Mouse (Mus musculus) CH12.LX (cell line): ENCODE results near the gene Slc44a4. TPM values are rescaled to one million over a fixed set of nuclear protein-coding genes. Genes with fewer than 3 reads are reported as not detected.

ENCODE experiments used
- DNase-seq: peaks from one replicate; pipeline ENCODE4 v3.0.0-alpha.2; 2013; ENCODE audit errors: extremely low read depth
- H3K27ac ChIP-seq: 2 replicates; pipeline ENCODE4 v1.5.1; 2012; ENCODE audit warnings: low read depth, mild to moderate bottlenecking, control low read depth, moderate library complexity; ENCODE audit not compliant: insufficient read depth
- H3K27me3 ChIP-seq: replicated peaks from 2 replicates; pipeline ENCODE3; 2012; ENCODE audit warnings: inconsistent platforms
- H3K36me3 ChIP-seq, 2 experiments: replicated peaks in 1 of 2; 2 replicates each; pipeline versions ENCODE3 to v1.6.1; 2012; ENCODE audit warnings: inconsistent platforms in 1 of 2, low read length in 1 of 2, mild to moderate bottlenecking in 1 of 2, mixed read lengths in 1 of 2, moderate library complexity in 1 of 2; ENCODE audit not compliant: control insufficient read depth in 1 of 2, insufficient read depth in 1 of 2
- H3K4me1 ChIP-seq, 2 experiments: 2 replicates each; pipeline ENCODE4 v1.6.1; 2012; ENCODE audit warnings: inconsistent platforms in 1 of 2, moderate library complexity in 1 of 2; ENCODE audit not compliant: insufficient read depth in 2 of 2, control insufficient read depth in 1 of 2
- H3K4me2 ChIP-seq: 2 replicates; pipeline ENCODE4 v1.6.1; 2012; ENCODE audit warnings: low read depth, mild to moderate bottlenecking, control low read depth; ENCODE audit not compliant: poor library complexity, insufficient read depth, severe bottlenecking
- H3K4me3 ChIP-seq, 3 experiments: fragments of 150-350 bp in 1 of 3; sonication (generic) in 1 of 3; replicated peaks in 1 of 3; 2 replicates each; pipeline versions ENCODE3 to v1.5.1; 2011 to 2012; ENCODE audit warnings: low read depth in 2 of 3, low read length in 2 of 3, mild to moderate bottlenecking in 2 of 3, moderate library complexity in 2 of 3, control low read depth in 1 of 3, improper control_type of control experiment in 1 of 3, inconsistent platforms in 1 of 3, mixed read lengths in 1 of 3; ENCODE audit not compliant: poor library complexity in 1 of 3
- H3K79me2 ChIP-seq: replicated peaks from 2 replicates; pipeline ENCODE4 v1.6.1; 2012; ENCODE audit warnings: mild to moderate bottlenecking, moderate library complexity; ENCODE audit not compliant: control insufficient read depth, poor library complexity, insufficient read depth, severe bottlenecking; ENCODE audit errors: extremely low read depth
- H3K9ac ChIP-seq: 2 replicates; pipeline ENCODE4 v1.6.1; 2012; ENCODE audit warnings: low read depth, mild to moderate bottlenecking, control low read depth, moderate library complexity; ENCODE audit not compliant: insufficient read depth
- H3K9me3 ChIP-seq: replicated peaks from 2 replicates; pipeline ENCODE3; 2012; ENCODE audit warnings: low read length, inconsistent platforms, mixed read lengths
- BHLHE40 ChIP-seq: IDR thresholded peaks from 2 replicates; pipeline ENCODE4 v1.6.1; 2011; ENCODE audit warnings: mild to moderate bottlenecking, low read depth, low read length, improper control_type of control experiment
- CHD1 ChIP-seq: IDR thresholded peaks from 2 replicates; pipeline ENCODE4 v1.6.1; 2012; ENCODE audit warnings: low read depth, low read length, improper control_type of control experiment, inconsistent platforms
- CTCF ChIP-seq, 2 experiments: IDR thresholded peaks in 1 of 2; conservative IDR thresholded peaks in 1 of 2; 2 replicates each; pipeline ENCODE4 v1.5.1; 2011 to 2012; ENCODE audit warnings: low read depth in 2 of 2, low read length in 2 of 2, improper control_type of control experiment in 1 of 2, inconsistent platforms in 1 of 2, mild to moderate bottlenecking in 1 of 2, moderate library complexity in 1 of 2
- E2F4 ChIP-seq: IDR thresholded peaks from 2 replicates; pipeline ENCODE4 v1.6.1; 2011; ENCODE audit warnings: low read depth, low read length, improper control_type of control experiment; ENCODE audit not compliant: insufficient replicate concordance
- ELF1 ChIP-seq: IDR thresholded peaks from 2 replicates; pipeline ENCODE4 v1.6.1; 2014; ENCODE audit warnings: low read depth, mild to moderate bottlenecking, inconsistent platforms, low read length, improper control_type of control experiment
- EP300 ChIP-seq: IDR thresholded peaks from 2 replicates; pipeline ENCODE4 v1.6.1; 2011; ENCODE audit warnings: low read length, improper control_type of control experiment
- ETS1 ChIP-seq: conservative IDR thresholded peaks from 2 replicates; pipeline ENCODE4 v1.6.1; 2012; ENCODE audit warnings: low read depth, mild to moderate bottlenecking, inconsistent platforms, low read length, improper control_type of control experiment, moderate library complexity
- GABPA ChIP-seq: IDR thresholded peaks from 2 replicates; pipeline ENCODE4 v1.6.1; 2012; ENCODE audit warnings: low read depth, low read length, improper control_type of control experiment, inconsistent platforms; ENCODE audit not compliant: insufficient replicate concordance
- HCFC1 ChIP-seq: IDR thresholded peaks from 2 replicates; pipeline ENCODE4 v1.6.1; 2012; ENCODE audit warnings: low read depth, mild to moderate bottlenecking, inconsistent platforms, low read length, improper control_type of control experiment
- IRF4 ChIP-seq: IDR thresholded peaks from 2 replicates; pipeline ENCODE4 v1.6.1; 2014; ENCODE audit warnings: low read depth, mild to moderate bottlenecking, inconsistent platforms, low read length, improper control_type of control experiment
- JUN ChIP-seq: IDR thresholded peaks from 2 replicates; pipeline ENCODE4 v1.6.1; 2011; ENCODE audit warnings: low read depth, mild to moderate bottlenecking, low read length, improper control_type of control experiment, moderate library complexity; ENCODE audit not compliant: insufficient read depth
- JUND ChIP-seq: conservative IDR thresholded peaks from 2 replicates; pipeline ENCODE4 v1.6.1; 2011; ENCODE audit warnings: low read depth, low read length, improper control_type of control experiment
- KAT2A ChIP-seq: IDR thresholded peaks from 2 replicates; pipeline ENCODE4 v1.6.1; 2012; ENCODE audit warnings: low read length, improper control_type of control experiment, inconsistent platforms; ENCODE audit not compliant: insufficient replicate concordance
- MAZ ChIP-seq: IDR thresholded peaks from 2 replicates; pipeline ENCODE4 v1.6.1; 2012; ENCODE audit warnings: low read depth, mild to moderate bottlenecking, inconsistent platforms, low read length, improper control_type of control experiment, moderate library complexity
- MEF2A ChIP-seq: IDR thresholded peaks from 2 replicates; pipeline ENCODE4 v1.6.1; 2014; ENCODE audit warnings: low read depth, mild to moderate bottlenecking, inconsistent platforms, low read length, improper control_type of control experiment, borderline replicate concordance
- MXI1 ChIP-seq: IDR thresholded peaks from 2 replicates; pipeline ENCODE4 v1.6.1; 2011; ENCODE audit warnings: mild to moderate bottlenecking, low read depth, low read length, improper control_type of control experiment
- MYC ChIP-seq: IDR thresholded peaks from 2 replicates; pipeline ENCODE4 v1.6.1; 2011; ENCODE audit warnings: low read depth, mild to moderate bottlenecking, improper control_type of control experiment, low read length
- NELFE ChIP-seq: IDR thresholded peaks from 2 replicates; pipeline ENCODE4 v1.6.1; 2011; ENCODE audit warnings: low read depth, low read length, improper control_type of control experiment
- POLR2A ChIP-seq: IDR thresholded peaks from 2 replicates; pipeline ENCODE4 v1.6.1; 2011; ENCODE audit warnings: low read depth, mild to moderate bottlenecking, improper control_type of control experiment, low read length
- POLR2AphosphoS2 ChIP-seq: IDR thresholded peaks from 2 replicates; pipeline ENCODE4 v1.6.1; 2011; ENCODE audit warnings: low read depth, low read length, improper control_type of control experiment
- RCOR1 ChIP-seq: conservative IDR thresholded peaks from 2 replicates; pipeline ENCODE4 v1.6.1; 2012; ENCODE audit warnings: low read depth, mild to moderate bottlenecking, inconsistent platforms, low read length, improper control_type of control experiment
- SIN3A ChIP-seq: IDR thresholded peaks from 2 replicates; pipeline ENCODE4 v1.6.1; 2012; ENCODE audit warnings: low read length, improper control_type of control experiment, inconsistent platforms
- TBP ChIP-seq: conservative IDR thresholded peaks from 2 replicates; pipeline ENCODE4 v1.6.1; 2011; ENCODE audit warnings: low read depth, low read length, improper control_type of control experiment
- USF1 ChIP-seq: IDR thresholded peaks from 2 replicates; pipeline ENCODE4 v1.6.1; 2014; ENCODE audit warnings: low read depth, mild to moderate bottlenecking, inconsistent platforms, low read length, improper control_type of control experiment
- USF2 ChIP-seq: conservative IDR thresholded peaks from 2 replicates; pipeline ENCODE4 v1.6.1; 2011; ENCODE audit warnings: low read depth, low read length, improper control_type of control experiment
- ZC3H11A ChIP-seq: IDR thresholded peaks from 2 replicates; pipeline ENCODE4 v1.6.1; 2012; ENCODE audit warnings: low read depth, mild to moderate bottlenecking, inconsistent platforms, low read length, improper control_type of control experiment
- ZKSCAN1 ChIP-seq: IDR thresholded peaks from 2 replicates; pipeline ENCODE4 v1.6.1; 2012; ENCODE audit warnings: low read depth, inconsistent platforms, low read length, improper control_type of control experiment, borderline replicate concordance
- ZMIZ1 ChIP-seq: IDR thresholded peaks from 2 replicates; pipeline ENCODE4 v1.6.1; 2012; ENCODE audit warnings: low read depth, mild to moderate bottlenecking, inconsistent platforms, low read length, improper control_type of control experiment
- ZNF384 ChIP-seq: IDR thresholded peaks from 2 replicates; pipeline ENCODE4 v1.6.1; 2012; ENCODE audit warnings: low read depth, low read length, improper control_type of control experiment, inconsistent platforms
- dilution Hi-C: fragments of 300-500 bp; cut with MboI; formaldehyde crosslinking; loops from 2 replicates; pipeline ENCODE4 v1.14.3; 2020; ENCODE audit warnings: low sequenced_read_pairs; ENCODE audit not compliant: extremely low pct_unique_long_range_greater_than_20kb, extremely low pct_ligation_motif_present
- in situ Hi-C: fragments of 300-500 bp; cut with MboI; formaldehyde crosslinking; loops from 3 replicates; pipeline ENCODE4 v1.14.3; 2019; ENCODE audit warnings: low sequenced_read_pairs, low pct_ligation_motif_present, low pct_unique_long_range_greater_than_20kb, mixed read lengths
- polyA plus RNA-seq: library from polyadenylated mRNA; unstranded; fragments of >175 nt; gene quantifications from 2 replicates; pipeline ENCODE4 v1.2.1, GENCODE M21; 2012; ENCODE audit warnings: low read depth; ENCODE audit not compliant: insufficient read length
- total RNA-seq, 2 experiments: library from RNA; depleted of rRNA; stranded (reverse); fragments of 300-350 nt in 1 of 2; fragments of >200 nt in 1 of 2; gene quantifications; 2 replicates each; pipeline ENCODE4 v1.2.3; 2012 to 2014

The Slc44a4 gene
- total and polyA plus RNA-seq, 3 experiments, result 0.55 to 1.4 (median 0.62) TPM

DNA sequence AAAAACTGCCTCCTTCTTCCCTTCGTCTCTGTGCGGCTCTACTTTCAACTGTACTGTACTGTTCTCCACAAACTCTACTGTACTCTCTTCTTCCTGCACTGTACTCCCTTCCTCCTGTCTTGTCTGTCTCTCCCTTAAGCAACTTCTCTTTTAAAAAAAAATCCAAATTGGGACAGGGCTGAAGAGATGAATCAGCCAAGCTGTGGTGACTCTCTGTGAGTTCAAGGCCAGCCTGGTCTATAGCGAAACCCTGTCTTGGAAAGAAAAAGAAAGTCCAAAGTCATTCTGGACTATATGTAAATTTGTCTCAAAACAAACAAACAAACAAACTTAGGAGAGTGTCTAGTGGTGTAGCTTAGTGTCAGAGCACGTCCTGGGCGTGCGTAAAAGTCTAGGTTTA is 39.9 kb upstream of the Slc44a4 start:
- in situ Hi-C loops, result no loop called here
- H3K27me3 ChIP-seq, result no peaks in the 10 kb centered on the region
- TF ChIP-seq ZC3H11A, result no peak
- TF ChIP-seq MEF2A, result no peak
- no peak for TF ChIP-seq RCOR1
- no peak for TF ChIP-seq ZMIZ1
- TF ChIP-seq USF2, result no peak
- TF ChIP-seq GABPA, result no peak
- no peak for TF ChIP-seq MXI1
- TF ChIP-seq USF1, result no peak
- no peak for TF ChIP-seq BHLHE40
- TF ChIP-seq NELFE, result no peak
- TF ChIP-seq HCFC1, result no peak
- no peak for TF ChIP-seq TBP
- TF ChIP-seq POLR2AphosphoS2, result no peak
- TF ChIP-seq E2F4, result no peak
- no peak for TF ChIP-seq KAT2A
- no peak for TF ChIP-seq ELF1
- no peak for TF ChIP-seq EP300
- no peak for TF ChIP-seq MYC
- no peak for TF ChIP-seq JUND
- no peak for TF ChIP-seq CHD1
- TF ChIP-seq, all 38 proteins: peak for 0
- H3K4me1 ChIP-seq, result peaks cover 0 to 6% of the 10 kb centered on the region in 2 experiments; a peak in 2 of 4 replicates
- no peak overlapping the region for H3K4me3 ChIP-seq
- DNase-seq, result no peak
- no peak overlapping the region for H3K4me2 ChIP-seq
- H3K9ac ChIP-seq, result no peak overlapping the region
- H3K79me2 ChIP-seq, result no peaks in the 10 kb centered on the region
- H3K27ac ChIP-seq, result no peak overlapping the region
- H3K36me3 ChIP-seq, result no peaks in the 10 kb centered on the region
- dilution Hi-C loops, result no loop called here
- H3K9me3 ChIP-seq, result no peaks in the 10 kb centered on the region

GRCm38 (mm10) chr17:34879336-34879879 is 34.9 kb upstream of the Slc44a4 start, which contains the start of gene Zbtb12:
Zbtb12 (plus strand) TSS chr17:34879483.
- H3K27me3 ChIP-seq, result no peaks in the 10 kb centered on the region
- peak; percentile 49 for DNase-seq
- peak within 1 kb of the TSS; percentile 52 for H3K9ac ChIP-seq
- no peaks in the 10 kb centered on the region for H3K79me2 ChIP-seq
- H3K27ac ChIP-seq, result peak within 1 kb of the TSS; percentile 37
- H3K4me2 ChIP-seq, result peak within 1 kb of the TSS; percentile 82
- H3K4me1 ChIP-seq, result peaks cover 11 to 33% of the 10 kb centered on the region in 2 experiments
- in situ Hi-C loops, result no loop called here
- H3K36me3 ChIP-seq, result no peaks in the 10 kb centered on the region
- H3K4me3 ChIP-seq, result peak within 1 kb of the TSS in 2 of 3 experiments; percentile 18 to 37
- TF ChIP-seq CHD1 (peak; percentile 71; the same call in 1 of the 2 replicates), MYC (peak; percentile 52), SIN3A (0 out of 2 replicates have a peak, but pooled peaks have one; percentile 45), MXI1 (0 out of 2 replicates have a peak, but pooled peaks have one; percentile 29), CTCF (conservative IDR thresholded peaks at IDR 0.05 in 1 of 2, IDR thresholded peaks at IDR 0.05 in 1 of 2; ENCODE audit: low read depth in 2 of 2, low read length in 2 of 2) (no peak), JUN (peak; percentile 18; the same call in 1 of the 2 replicates), POLR2A (peak; percentile 38; the same call in 1 of the 2 replicates), BHLHE40 (no peak), MEF2A (no peak), ETS1 (peak; percentile 75), ZKSCAN1 (no peak), TBP (0 out of 2 replicates have a peak, but pooled peaks have one; percentile 56), IRF4 (peak; percentile 89), MAZ (peak; percentile 97), ZNF384 (no peak), EP300 (peak; percentile 42; the same call in 1 of the 2 replicates), RCOR1 (peak; percentile 29; the same call in 1 of the 2 replicates), HCFC1 (no peak), POLR2AphosphoS2 (no peak)
- TF ChIP-seq, all 38 proteins: peak for 12
- H3K9me3 ChIP-seq, result no peaks in the 10 kb centered on the region
- dilution Hi-C loops, result no loop called here
